Mouse (Mus musculus) sigmoid colon, adult 10 weeks (tissue): Measurements from ENCODE around the gene Tsga10. TPM values are rescaled to one million over a fixed set of nuclear protein-coding genes. Genes with fewer than 3 reads are reported as not detected.

ENCODE experiments used
- polyA plus RNA-seq: library from polyadenylated mRNA; stranded (reverse); fragments of 350-450 nt; fragmentation: Illumina TruSeq; extraction: RNeasy Lipid Tissue Mini Kit (QIAGEN cat#74804); gene quantifications from one replicate; pipeline ENCODE4 v1.2.3, GENCODE M21; 2014; ENCODE audit warnings: low read depth, low replicate concordance

The Tsga10 gene
- polyA plus RNA-seq, result 15.7 TPM

DNA sequence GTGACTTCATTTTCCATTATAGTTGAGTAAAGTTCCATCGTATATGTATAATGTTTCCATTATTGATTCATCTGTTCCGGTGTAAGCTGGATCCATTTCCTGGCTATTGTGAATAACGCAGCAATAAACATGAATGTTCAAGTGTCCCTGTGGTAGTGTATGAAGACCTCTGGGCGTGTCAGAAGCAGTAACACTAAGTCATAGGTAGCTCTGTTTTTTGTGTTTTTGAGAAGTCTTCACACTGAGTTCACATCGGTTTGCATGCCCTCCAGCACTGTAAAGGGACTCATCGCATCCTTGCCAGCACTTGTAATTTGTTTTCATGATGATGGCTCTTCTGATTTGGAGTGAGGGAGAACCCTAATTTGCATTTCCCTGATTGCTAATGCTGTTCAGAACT lies at the start of gene Tsga10:
Tsga10 (minus strand) TSS at position 144 of the 400 bp plus-strand sequence.

DNA sequence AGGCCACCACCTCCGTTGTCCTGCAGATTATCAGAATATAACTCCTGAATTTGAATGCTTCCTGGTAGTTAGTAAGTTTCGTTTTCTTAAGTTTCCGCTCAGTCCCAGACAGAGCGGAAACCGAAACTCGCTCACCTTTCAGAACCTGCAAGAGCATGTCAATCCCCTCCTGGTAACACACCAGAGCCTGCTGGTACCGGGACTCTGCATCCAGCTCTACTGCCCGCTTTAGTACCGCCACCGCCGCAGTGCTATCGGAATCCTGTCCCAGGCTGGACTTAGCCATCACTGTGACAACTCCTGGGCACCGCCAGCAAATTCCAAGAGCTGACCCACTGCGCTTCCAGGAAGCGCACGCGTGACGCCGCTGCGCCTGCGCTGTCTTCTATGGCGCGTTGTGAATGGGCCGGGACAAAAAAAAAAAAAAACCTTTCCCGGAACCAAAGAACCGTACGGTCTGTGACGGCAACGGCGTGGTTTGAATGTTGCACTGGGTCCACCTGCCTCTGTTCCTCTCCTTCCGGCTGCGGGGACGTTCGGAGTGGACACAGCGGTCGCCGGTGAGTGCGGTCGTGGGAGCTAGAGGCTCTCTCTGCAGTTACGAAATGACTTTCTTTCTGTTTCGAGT lies 23.9 kb upstream of the Tsga10 start, which contains the start of the genes Mitd1 and Mrpl30:
Mitd1 (minus strand) TSS at position 387 of the 628 bp plus-strand sequence.
Mrpl30 (plus strand) TSS at position 453 of the 628 bp plus-strand sequence.

DNA sequence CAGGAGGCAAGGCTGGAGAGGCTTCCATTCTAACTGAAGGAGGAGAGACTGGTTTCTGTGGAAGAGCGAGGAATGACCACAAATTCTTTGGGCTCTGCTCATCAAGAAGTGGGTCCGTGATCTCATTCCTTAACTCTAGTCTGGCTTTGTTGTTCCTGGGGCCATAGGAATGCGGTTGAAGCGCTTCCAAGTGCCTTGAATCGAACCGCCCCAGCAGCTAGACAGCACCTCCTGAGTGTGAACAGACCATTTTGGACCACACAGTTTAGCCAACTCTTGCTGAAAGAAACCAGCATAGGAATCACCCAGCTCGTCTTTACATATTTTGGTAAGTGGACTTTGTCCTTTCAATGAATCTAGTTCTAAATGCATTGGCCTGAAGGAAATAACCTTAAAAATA lies 5.5 kb upstream of the Tsga10 start, which contains the start of gene Lipt1:
Lipt1 (plus strand) TSS at position 35 of the 400 bp plus-strand sequence.

DNA sequence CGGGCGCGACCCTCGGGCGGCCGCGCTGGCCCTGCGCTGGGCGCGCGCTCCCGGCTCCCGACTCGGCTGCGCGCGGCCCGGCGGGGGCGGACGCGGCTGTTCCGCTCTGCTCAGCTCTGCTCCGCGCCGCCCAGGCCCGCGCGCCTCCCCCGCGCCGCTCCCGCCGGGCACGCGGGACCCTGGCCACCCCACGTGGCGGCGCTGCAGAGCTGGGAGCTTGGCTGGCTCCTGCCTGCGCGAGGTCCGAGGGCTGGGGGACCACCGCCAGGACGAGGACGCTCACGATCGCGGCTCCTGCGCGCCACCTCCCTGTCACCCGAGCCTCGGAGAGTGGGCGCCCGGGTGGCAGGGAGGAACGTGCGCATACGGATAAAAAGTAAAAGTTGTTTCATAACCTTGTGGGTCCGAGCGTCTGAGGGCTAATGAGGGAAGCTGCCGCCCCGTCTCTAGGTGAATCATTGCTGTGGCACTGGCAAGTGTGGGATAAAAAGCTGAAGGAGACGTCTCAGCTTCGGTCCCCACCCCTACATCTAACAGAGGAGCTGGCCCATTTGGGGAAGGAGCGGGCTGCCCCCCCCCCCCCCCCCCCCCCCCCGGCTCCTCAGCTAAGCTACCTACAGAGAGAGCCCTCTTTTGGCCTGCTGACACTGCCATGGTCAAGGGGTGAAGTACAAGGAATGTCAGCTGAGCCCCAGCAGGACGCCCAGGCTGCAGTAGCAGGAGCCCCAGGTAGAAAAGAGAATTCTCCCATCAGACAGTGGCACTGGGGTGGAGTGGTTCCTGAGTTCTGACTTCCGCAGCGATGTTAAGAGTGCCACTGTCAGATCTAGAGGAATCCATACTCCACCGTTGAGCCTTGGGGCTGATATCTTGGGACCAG lies 146.2 kb downstream of the Tsga10 start, which contains the start of gene 2010300C02Rik:
2010300C02Rik (minus strand) TSS at position 325 of the 880 bp plus-strand sequence.

Other genes starting within 250 kb of the Tsga10 start
- gene 2010300C02Rik, start 146.3 kb downstream of the Tsga10 start, polyA plus RNA-seq, result 6.2 TPM
- 5.2 TPM for gene Lipt1, start 5.3 kb upstream of the Tsga10 start, polyA plus RNA-seq
- 129 TPM for gene Mitd1, start 24.0 kb upstream of the Tsga10 start, polyA plus RNA-seq
- gene Mrpl30, start 24.0 kb upstream of the Tsga10 start, polyA plus RNA-seq, result 259 TPM
- gene Lyg2, start 50.1 kb upstream of the Tsga10 start, polyA plus RNA-seq, result not detected
- gene Lyg1, start 91.3 kb upstream of the Tsga10 start, polyA plus RNA-seq, result not detected
- 167 TPM for gene Txndc9, start 131.5 kb upstream of the Tsga10 start, polyA plus RNA-seq
- 90.6 TPM for gene Eif5b, start 131.6 kb upstream of the Tsga10 start, polyA plus RNA-seq